Mouse (Mus musculus): ENCODE measurements around the gene Mapk7.

DNA sequence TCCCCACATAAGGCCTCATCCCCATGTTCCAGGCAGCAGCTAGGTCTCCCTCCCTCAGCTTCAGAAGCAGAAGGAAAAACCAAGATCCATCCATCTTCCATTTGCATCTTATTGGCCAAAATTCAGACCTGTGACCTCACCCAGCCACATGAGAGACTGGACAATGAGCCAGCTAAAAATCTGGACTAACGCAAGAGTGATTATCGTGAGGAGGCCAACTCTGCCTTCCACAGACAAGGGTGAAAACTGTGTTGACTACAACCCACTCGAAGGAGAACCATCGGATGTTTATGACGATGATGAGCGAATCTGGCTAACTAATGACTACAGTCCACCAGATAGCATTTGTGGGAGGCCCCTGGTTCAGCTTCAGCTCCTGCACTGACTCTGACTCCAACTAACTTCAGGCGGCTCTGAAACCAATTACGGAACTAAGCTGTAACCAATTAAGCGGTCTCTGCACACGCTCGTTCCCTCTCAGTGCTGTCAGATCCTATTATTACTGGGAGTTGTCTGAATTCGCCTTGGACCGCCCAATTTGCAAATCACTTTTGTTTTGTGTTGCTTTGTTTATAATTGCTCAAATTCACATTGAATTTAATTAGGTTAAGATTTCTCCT, 10.9 kb downstream of the Mapk7 start:
- TF ChIP-seq CTCF (IDR thresholded peaks at IDR 0.05; ENCODE audit: low read depth, low read length) = no peak
- TF ChIP-seq GATA1 (IDR thresholded peaks at IDR 0.05; ENCODE audit: borderline replicate concordance, low read length) = no peak
- TF ChIP-seq TAL1 (conservative IDR thresholded peaks at IDR 0.05; ENCODE audit: low read depth, low read length) = no peak
